Mouse (Mus musculus): ENCODE results near the gene Larp4. TPM values are rescaled to one million over a fixed set of nuclear protein-coding genes. Genes with fewer than 3 reads are reported as not detected.
"Not testable (repeated sequence)": the region's sequence is repeated elsewhere in the genome, so short reads cannot be mapped to it uniquely, and the experiment has no call there.

Larp4 gene
- polyA plus RNA-seq (2015; fragmentation: Nextera tagmentation; extraction: Ambion mirVana) = 21.9 and 26.0 TPM in 2 replicates

DNA sequence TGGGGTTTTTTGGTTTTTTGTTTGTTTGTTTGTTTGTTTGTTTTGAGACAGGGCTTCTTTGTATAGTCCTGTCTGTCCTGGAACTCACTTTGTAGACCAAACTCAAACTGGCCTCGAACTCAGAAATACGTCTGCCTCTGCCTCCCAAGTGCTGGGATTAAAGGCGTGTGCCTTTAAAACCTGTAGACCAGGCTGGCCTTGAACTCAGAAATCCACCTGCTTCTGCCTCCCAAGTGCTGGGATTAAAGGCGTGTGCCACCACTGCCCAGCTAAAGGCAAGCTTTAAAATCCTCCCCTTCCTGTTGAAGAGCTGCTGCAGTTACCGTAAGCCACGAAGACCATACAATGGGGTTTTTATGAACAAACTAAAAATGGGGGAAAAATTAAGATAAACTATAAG lies at the start of gene Larp4:
Gene Larp4, plus strand, starts transcription at position 301 of the 400 bp plus-strand sequence.
- H3K36me3 ChIP-seq; H3K27me3 ChIP-seq; H3K9ac ChIP-seq; H3K4me3 ChIP-seq; H3K9me3 ChIP-seq; H3K27ac ChIP-seq (replicated peaks); H3K4me2 ChIP-seq; ATAC-seq (ENCODE audit: low read depth): not testable (repeated sequence)
- 90% methylated on average over 6 of the region's 6 CpGs for whole genome bisulfite sequencing
- H3K4me1 ChIP-seq (replicated peaks) = peaks cover 14% of the 10 kb centered on the region

DNA sequence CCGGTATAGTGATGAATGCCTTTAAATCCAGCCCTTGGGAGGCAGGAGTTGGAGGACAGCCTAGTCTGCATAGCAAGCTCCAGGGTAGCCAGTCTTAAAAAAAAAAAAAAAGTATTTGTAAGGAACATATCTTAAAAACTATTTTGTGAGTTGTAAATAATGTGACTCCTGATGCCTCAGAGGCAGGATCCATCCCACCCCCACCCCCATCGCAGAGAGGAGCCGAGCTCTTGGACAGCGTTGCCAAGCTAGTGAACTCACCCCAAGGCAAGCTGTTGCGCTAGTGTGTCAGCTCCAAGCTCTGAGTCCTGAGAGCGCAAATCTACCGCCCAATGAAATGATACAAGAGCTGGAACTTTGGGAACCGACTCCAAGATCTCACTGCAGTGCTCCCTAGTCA lies 38.6 kb upstream of the Larp4 start:
- H3K27ac ChIP-seq (replicated peaks) = no peak overlapping the region
- H3K4me1 ChIP-seq (replicated peaks) = no peaks in the 10 kb centered on the region
- no peak overlapping the region for H3K4me2 ChIP-seq
- H3K4me3 ChIP-seq = no peak overlapping the region
- no peaks in the 10 kb centered on the region for H3K36me3 ChIP-seq
- no peaks in the 10 kb centered on the region for H3K27me3 ChIP-seq
- 86% methylated on average over 8 of the region's 8 CpGs for WGBS
- H3K9ac ChIP-seq = no peak overlapping the region
- no peak for ATAC-seq (ENCODE audit: low read depth)
- H3K9me3 ChIP-seq = no peaks in the 10 kb centered on the region

DNA sequence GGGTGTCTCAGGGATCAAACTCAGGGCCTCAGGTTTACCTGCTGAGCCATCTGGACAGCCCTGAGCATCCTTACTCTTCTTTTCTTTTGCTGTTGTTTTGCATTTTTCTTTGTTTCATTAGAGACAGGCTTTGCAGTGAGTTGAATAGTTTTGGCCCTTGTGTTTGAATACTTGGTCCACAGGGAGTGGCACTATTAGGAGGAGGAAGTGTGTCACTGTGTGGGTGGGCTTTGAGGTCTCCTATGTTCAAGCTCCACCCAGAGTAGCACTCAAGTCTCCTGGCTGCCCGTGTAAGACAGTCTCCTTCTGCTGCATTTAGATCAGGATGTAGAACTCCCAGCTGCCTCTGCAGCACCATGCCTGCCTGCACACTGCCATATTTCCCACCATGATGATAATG lies 35.4 kb upstream of the Larp4 start:
- Histone ChIP-seq H3K9me3 (no peaks in the 10 kb centered on the region), H3K27me3 (no peaks in the 10 kb centered on the region), H3K9ac (no peak overlapping the region), H3K4me1 (replicated peaks) (no peaks in the 10 kb centered on the region), H3K27ac (replicated peaks) (no peak overlapping the region), H3K4me2 (no peak overlapping the region), H3K36me3 (no peaks in the 10 kb centered on the region), H3K4me3 (no peak overlapping the region)
- WGBS = 58% methylated on average over 1 of the region's 1 CpGs
- ATAC-seq (ENCODE audit: low read depth) = no peak

DNA sequence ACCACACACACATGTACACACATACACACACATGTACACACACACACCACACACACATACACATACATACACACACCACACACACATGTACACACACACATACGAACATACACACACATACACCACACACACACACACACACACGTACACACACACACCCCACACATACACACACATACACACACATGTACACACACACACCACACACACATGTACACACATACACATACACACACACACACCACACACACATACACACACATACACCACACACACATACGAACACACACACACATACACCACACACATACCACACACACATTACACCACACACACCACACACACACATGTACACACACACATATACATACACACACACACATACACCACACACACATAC lies 33.2 kb upstream of the Larp4 start:
- H3K36me3 ChIP-seq = no peaks in the 10 kb centered on the region
- no peak overlapping the region for H3K4me3 ChIP-seq
- H3K9ac ChIP-seq = no peak overlapping the region
- no peaks in the 10 kb centered on the region for H3K27me3 ChIP-seq
- no peaks in the 10 kb centered on the region for H3K9me3 ChIP-seq
- ATAC-seq (ENCODE audit: low read depth) = no peak
- 100% methylated on average over 3 of the region's 3 CpGs for WGBS
- H3K4me1 ChIP-seq (replicated peaks) = no peaks in the 10 kb centered on the region
- H3K4me2 ChIP-seq = no peak overlapping the region
- H3K27ac ChIP-seq (replicated peaks) = no peak overlapping the region

DNA sequence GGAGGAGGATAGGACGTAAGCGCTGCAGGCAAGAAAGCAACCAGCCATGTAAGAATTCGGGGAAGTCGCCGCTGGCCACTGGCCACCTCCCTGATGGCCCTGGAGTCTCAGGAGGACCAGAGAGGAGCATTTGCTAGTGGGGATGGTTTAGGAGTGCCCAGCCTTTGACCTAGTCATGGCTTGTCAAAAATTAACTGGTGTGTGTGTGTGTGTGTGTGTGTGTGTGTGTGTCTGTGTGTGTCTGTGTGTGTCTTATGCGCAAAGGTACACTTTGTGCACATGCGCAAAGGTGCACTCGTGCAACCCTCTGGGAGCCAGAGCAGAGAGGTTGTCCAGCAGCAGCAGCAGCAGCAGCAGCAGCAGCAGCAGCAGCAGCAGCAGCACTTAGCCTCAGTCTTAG lies 32.0 kb upstream of the Larp4 start:
- no peaks in the 10 kb centered on the region for H3K36me3 ChIP-seq
- H3K4me1 ChIP-seq (replicated peaks) = no peaks in the 10 kb centered on the region
- no peak overlapping the region for H3K4me3 ChIP-seq
- H3K9me3 ChIP-seq = no peaks in the 10 kb centered on the region
- WGBS = 88% methylated on average over 8 of the region's 8 CpGs
- no peak for ATAC-seq (ENCODE audit: low read depth)
- no peaks in the 10 kb centered on the region for H3K27me3 ChIP-seq
- no peak overlapping the region for H3K9ac ChIP-seq
- no peak overlapping the region for H3K4me2 ChIP-seq
- H3K27ac ChIP-seq (replicated peaks) = no peak overlapping the region

DNA sequence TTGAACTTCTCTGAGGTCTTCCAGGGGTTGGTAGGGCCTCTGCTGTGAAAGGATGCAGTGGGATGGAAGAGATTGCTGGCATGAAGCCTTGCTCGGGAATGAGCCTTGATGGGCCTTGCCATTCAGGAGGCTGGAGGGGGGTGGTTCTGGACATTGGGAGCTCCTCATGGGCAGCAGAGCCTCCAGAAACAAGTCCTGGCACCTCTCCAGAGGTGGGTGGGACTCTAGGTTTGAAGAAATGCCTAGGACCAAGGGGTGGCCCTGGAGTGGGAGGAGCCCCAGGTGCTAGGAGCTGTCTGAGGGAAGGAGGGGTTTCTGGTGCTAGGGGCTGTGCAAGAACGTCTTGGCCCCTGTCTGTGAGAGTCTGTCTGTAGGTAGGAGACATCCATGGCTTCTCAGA lies 29.4 kb upstream of the Larp4 start:
- Histone ChIP-seq H3K4me2 (no peak overlapping the region), H3K9ac (no peak overlapping the region), H3K27ac (replicated peaks) (no peak overlapping the region), H3K9me3 (0 out of 2 replicates have a peak, but pooled peaks cover 4% of the 10 kb centered on the region), H3K4me3 (no peak overlapping the region), H3K4me1 (replicated peaks) (no peaks in the 10 kb centered on the region), H3K27me3 (no peaks in the 10 kb centered on the region), H3K36me3 (no peaks in the 10 kb centered on the region)
- WGBS = 21% methylated on average over 2 of the region's 2 CpGs
- ATAC-seq (ENCODE audit: low read depth) = no peak

DNA sequence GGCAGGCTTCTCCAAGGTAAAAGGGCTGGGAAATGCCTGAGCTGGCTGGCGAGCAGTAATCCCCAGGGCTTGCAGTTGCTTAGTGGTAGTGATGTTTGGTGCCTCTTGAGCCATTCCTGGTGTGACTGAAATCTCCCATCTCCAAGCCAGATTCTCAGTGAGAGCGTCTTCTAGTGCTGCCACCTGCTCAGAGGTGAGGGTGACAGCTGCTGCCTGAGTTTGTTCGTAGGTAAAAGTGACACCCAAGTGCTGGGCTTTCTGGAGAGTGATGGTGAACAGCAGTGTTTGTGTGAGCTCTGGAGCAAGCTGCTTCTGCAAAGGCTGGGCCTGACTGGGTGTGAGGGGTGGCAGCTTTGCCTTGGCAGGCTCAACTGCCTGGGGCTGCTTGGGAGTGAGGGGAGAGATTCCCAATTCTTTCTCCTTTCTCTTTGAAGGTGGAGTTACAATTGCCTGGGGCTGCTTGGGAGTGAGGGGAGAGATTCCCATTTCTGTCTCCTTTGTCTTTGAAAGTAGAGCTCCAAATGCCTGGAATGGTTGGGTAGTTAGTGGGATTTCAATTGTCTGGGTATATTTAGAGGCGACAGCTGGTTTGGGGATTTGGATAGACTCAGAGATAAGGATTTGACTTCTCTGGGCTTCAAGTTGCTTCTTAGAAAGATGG lies 28.8 kb upstream of the Larp4 start:
- H3K4me3 ChIP-seq = no peak overlapping the region
- no peak for ATAC-seq (ENCODE audit: low read depth)
- no peaks in the 10 kb centered on the region for H3K27me3 ChIP-seq
- H3K9ac ChIP-seq = no peak overlapping the region
- H3K9me3 ChIP-seq = 0 out of 2 replicates have a peak, but pooled peaks cover 4% of the 10 kb centered on the region
- no peaks in the 10 kb centered on the region for H3K36me3 ChIP-seq
- WGBS = 84% methylated on average over 4 of the region's 4 CpGs
- no peak overlapping the region for H3K4me2 ChIP-seq
- H3K4me1 ChIP-seq (replicated peaks) = no peaks in the 10 kb centered on the region
- no peak overlapping the region for H3K27ac ChIP-seq (replicated peaks)

DNA sequence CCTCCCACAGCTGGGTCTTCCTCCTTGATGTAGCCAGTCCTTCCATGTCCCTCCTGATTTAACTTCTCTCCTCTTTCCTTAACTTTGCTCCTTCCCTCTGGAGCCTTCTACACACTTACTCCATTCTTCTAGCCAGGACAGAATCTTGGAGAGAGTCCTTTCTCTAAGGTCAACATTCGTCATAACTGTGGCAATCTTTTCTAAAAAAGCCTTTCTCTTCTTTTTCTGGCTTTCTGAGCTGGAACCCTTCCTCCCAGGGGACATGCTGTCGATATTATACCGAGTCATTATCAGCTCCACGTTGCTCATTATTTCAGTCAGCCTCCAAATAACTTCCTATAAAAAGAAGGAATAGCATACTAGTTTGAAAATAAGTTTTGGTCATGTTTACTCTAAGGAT lies 14.5 kb upstream of the Larp4 start:
- Histone ChIP-seq H3K9me3 (no peaks in the 10 kb centered on the region), H3K4me1 (replicated peaks) (no peaks in the 10 kb centered on the region), H3K27ac (replicated peaks) (no peak overlapping the region), H3K36me3 (no peaks in the 10 kb centered on the region), H3K4me2 (no peak overlapping the region), H3K4me3 (no peak overlapping the region), H3K27me3 (no peaks in the 10 kb centered on the region), H3K9ac (no peak overlapping the region)
- no peak for ATAC-seq (ENCODE audit: low read depth)
- 85% methylated on average over 4 of the region's 4 CpGs for WGBS

DNA sequence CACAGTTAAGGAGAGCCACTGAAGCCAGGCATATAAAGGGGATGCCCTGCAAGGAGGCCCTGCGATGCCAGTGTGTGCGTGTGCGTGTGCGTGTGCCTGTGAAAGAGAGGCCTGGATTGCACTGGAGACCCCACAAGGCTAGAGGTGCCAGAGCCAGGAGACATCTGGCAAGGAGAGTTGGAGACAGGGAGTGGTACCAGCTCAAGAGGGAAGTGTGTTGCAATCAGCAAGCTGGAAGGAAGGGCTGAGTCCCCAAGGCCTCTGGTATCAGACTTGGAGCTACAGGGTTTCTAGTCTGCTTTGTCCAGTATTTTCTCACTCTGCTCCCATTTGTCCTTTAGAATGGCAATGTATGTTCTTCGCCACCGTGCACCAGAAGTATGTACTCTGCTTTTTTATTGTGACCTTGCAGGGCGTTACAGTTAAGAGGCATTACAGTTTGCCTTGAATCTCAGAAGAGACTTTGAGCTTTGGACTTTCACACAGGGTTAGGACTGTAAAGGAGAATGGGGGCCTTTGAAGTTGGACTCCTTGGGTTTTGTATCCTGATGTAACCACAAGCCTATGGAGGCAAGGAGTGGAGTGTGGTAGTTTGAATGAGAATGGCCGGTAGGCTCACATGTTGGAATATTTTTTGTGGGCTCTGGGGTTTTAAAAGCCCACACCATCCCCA lies 4.6 kb upstream of the Larp4 start:
- Histone ChIP-seq H3K4me1 (replicated peaks) (no peaks in the 10 kb centered on the region), H3K36me3 (no peaks in the 10 kb centered on the region), H3K27me3 (no peaks in the 10 kb centered on the region), H3K4me3 (no peak overlapping the region), H3K4me2 (no peak overlapping the region), H3K9ac (no peak overlapping the region), H3K27ac (replicated peaks) (no peak overlapping the region), H3K9me3 (no peaks in the 10 kb centered on the region)
- 94% methylated on average over 8 of the region's 8 CpGs for WGBS
- no peak for ATAC-seq (ENCODE audit: low read depth)

DNA sequence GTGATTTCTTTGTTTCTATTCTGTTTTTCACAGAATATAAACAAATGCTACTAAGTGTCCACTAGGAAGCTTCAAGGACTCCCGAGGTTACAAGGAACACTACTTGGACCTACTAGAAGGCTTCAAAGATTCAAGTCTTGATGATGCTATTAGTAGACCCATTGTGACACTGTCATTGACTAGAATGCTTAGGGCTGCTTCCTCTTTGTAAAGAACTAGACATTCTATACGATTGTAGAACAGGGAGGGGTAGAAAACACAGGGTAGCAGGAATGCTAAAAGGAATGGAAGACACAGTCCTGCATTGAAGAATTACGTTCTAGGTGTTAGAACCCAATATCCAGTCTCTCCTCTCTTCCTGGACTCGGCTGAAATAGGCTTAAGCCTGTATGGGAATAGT lies 2.9 kb upstream of the Larp4 start, which contains the start of gene Fam186a:
Gene Fam186a, minus strand, starts transcription at position 101 of the 400 bp plus-strand sequence.
- Histone ChIP-seq H3K9ac (no peak within 1 kb of the TSS), H3K4me2 (no peak within 1 kb of the TSS), H3K4me1 (replicated peaks) (peaks cover 4% of the 10 kb centered on the region; the same call in 1 of the 2 replicates), H3K9me3 (no peaks in the 10 kb centered on the region), H3K27ac (replicated peaks) (no peak within 1 kb of the TSS), H3K27me3 (no peaks in the 10 kb centered on the region), H3K4me3 (no peak within 1 kb of the TSS), H3K36me3 (no peaks in the 10 kb centered on the region)
- no peak for ATAC-seq (ENCODE audit: low read depth)
- WGBS = 80% methylated on average over 4 of the region's 4 CpGs

DNA sequence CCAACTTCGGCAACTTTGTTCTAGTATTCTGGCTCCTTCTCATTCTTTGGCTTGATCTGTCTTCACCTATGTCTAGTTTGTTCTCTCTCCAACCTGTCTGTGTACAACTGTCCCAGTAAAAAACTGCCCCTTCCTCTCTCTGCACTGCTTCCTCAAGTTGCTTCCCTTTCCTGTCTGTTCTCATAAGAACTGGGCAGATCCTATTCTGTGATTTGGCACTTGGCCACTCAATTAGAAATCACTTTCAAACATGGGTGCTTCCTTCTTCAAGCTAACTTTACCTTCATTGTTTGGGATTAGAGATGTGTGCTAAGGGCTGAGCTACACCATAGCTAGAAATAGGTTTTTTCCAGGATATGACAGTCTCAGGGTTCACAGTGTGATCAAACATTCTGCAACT lies 741 bp downstream of the Larp4 start:
- 94% methylated on average over 1 of the region's 1 CpGs for WGBS
- no peak for ATAC-seq (ENCODE audit: low read depth)

DNA sequence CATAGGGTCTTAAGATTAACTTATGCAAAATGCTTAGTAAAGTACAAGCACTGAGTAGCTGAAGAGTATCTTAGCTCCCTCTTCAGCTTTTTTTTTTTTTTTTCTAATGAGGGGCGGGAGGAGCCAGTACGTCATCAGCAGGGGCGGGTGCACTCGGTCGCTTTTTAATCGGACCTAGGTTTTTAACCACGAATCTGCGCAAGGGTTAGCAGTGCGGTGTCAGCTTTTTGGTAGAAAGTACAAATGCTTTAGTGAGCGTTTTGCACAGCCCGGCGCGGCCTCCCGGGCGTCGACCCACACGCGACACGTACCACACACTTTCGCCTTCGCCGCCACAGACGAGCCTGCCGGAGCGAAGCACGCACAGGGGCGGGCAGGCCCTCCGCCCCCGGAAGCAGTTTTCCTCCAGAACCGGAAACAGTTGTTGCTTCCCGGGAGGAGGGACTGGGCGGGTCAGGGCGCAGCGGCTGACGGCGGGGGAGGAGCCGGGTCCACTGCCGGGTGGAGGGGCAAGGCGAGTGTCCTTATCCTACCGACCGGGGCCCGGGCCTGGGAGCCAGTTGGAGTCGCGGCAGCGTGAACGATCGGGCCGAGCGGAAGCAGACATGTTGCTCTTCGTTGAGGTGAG lies 2.6 kb downstream of the Larp4 start:
- Histone ChIP-seq H3K9ac (peak overlapping the region; percentile 86), H3K27me3 (no peaks in the 10 kb centered on the region), H3K36me3 (no peaks in the 10 kb centered on the region), H3K4me2 (peak overlapping the region; percentile 93), H3K4me1 (replicated peaks) (peaks cover 14% of the 10 kb centered on the region), H3K4me3 (peak overlapping the region; percentile 96), H3K27ac (replicated peaks) (peak overlapping the region; percentile 96), H3K9me3 (no peaks in the 10 kb centered on the region)
- peak; percentile 98 for ATAC-seq (ENCODE audit: low read depth)
- under 1% methylated on average over 50 of the region's 50 CpGs for WGBS

More for the DNA sequence above, 741 bp downstream of the Larp4 start:
- no peak overlapping the region for H3K4me3 ChIP-seq
- no peaks in the 10 kb centered on the region for H3K36me3 ChIP-seq
- H3K9ac ChIP-seq = no peak overlapping the region
- no peaks in the 10 kb centered on the region for H3K27me3 ChIP-seq
- H3K27ac ChIP-seq (replicated peaks) = no peak overlapping the region
- no peak overlapping the region for H3K4me2 ChIP-seq
- H3K4me1 ChIP-seq (replicated peaks) = peaks cover 14% of the 10 kb centered on the region
- H3K9me3 ChIP-seq = no peaks in the 10 kb centered on the region
